Mouse (Mus musculus) forebrain, embryonic 10.5 days (tissue): Measurements from ENCODE around the gene Hjurp. TPM values are rescaled to one million over a fixed set of nuclear protein-coding genes. Genes with fewer than 3 reads are reported as not detected.

Experiments
- DNase-seq: peaks from one replicate; pipeline ENCODE4 v3.0.0-alpha.2; 2017; ENCODE audit warnings: low spot score; ENCODE audit errors: extremely low spot score
- H3K27ac ChIP-seq: fragments of 300-500 bp; sonication (generic); 2 replicates; pipeline ENCODE4 v1.5.1; 2016; ENCODE audit warnings: mild to moderate bottlenecking
- H3K27me3 ChIP-seq: fragments of 300-500 bp; sonication (generic); 2 replicates; pipeline ENCODE4 v1.6.1; 2016; ENCODE audit warnings: mild to moderate bottlenecking; ENCODE audit not compliant: poor library complexity, severe bottlenecking
- H3K36me3 ChIP-seq: fragments of 300-500 bp; sonication (generic); replicated peaks from 2 replicates; pipeline ENCODE4 v1.6.1; 2016; ENCODE audit warnings: mild to moderate bottlenecking, moderate library complexity
- H3K4me1 ChIP-seq: fragments of 300-500 bp; sonication (generic); 2 replicates; pipeline ENCODE4 v1.6.1; 2016
- H3K4me3 ChIP-seq: fragments of 300-500 bp; sonication (generic); 2 replicates; pipeline ENCODE4 v1.5.1; 2016; ENCODE audit warnings: mild to moderate bottlenecking, moderate library complexity
- H3K9me3 ChIP-seq: fragments of 300-500 bp; sonication (generic); 2 replicates; pipeline ENCODE4 v1.6.1; 2016; ENCODE audit warnings: mild to moderate bottlenecking, moderate library complexity
- WGBS: fragments of 180-500 bp; shearing (Covaris S2); methylation state at CpG from one replicate; pipeline ENCODE4 v1.1.7; 2016; 5-methylcytosine and 5-hydroxymethylcytosine counted together
- polyA plus RNA-seq: library from polyadenylated mRNA; unstranded; fragments of >200 nt; fragmentation: Nextera tagmentation; extraction: Ambion mirVana; gene quantifications from 2 replicates; pipeline ENCODE4 v1.2.1, GENCODE M21; 2016

Hjurp gene
- polyA plus RNA-seq, 1 experiment from 2014 or later: 224 TPM

- 63% methylated on average over 8 of the region's 8 CpGs for WGBS
- no peak overlapping the region for H3K27ac ChIP-seq
- peak; percentile 22 for DNase-seq
Observed at GRCm38 (mm10) chr1:88304261-88304985, 27.0 kb upstream of the Hjurp start.

GRCm38 (mm10) chr1:88303762-88304161 is 26.3 kb upstream of the Hjurp start:
- H3K36me3 ChIP-seq: no peaks in the 10 kb centered on the region
- H3K4me3 ChIP-seq: no peak overlapping the region
- peaks cover 98% of the 10 kb centered on the region for H3K9me3 ChIP-seq
- no peak overlapping the region for H3K27ac ChIP-seq
- DNase-seq: no peak
- no peaks in the 10 kb centered on the region for H3K27me3 ChIP-seq
- 71% methylated on average over 6 of the region's 6 CpGs for WGBS
- no peaks in the 10 kb centered on the region for H3K4me1 ChIP-seq

More at GRCm38 (mm10) chr1:88304261-88304985, 27.0 kb upstream of the Hjurp start:
- H3K4me1 ChIP-seq: no peaks in the 10 kb centered on the region
- H3K9me3 ChIP-seq: peaks cover 98% of the 10 kb centered on the region
- H3K36me3 ChIP-seq: no peaks in the 10 kb centered on the region
- H3K27me3 ChIP-seq: no peaks in the 10 kb centered on the region
- H3K4me3 ChIP-seq: no peak overlapping the region

GRCm38 (mm10) chr1:88302057-88302740 is 24.8 kb upstream of the Hjurp start:
- DNase-seq: no peak

GRCm38 (mm10) chr1:88301121-88302014 is 23.9 kb upstream of the Hjurp start:
- H3K27me3 ChIP-seq: no peaks in the 10 kb centered on the region

More at GRCm38 (mm10) chr1:88302057-88302740, 24.8 kb upstream of the Hjurp start:
- no peaks in the 10 kb centered on the region for H3K36me3 ChIP-seq
- H3K27ac ChIP-seq: no peak overlapping the region
- 67% methylated on average over 14 of the region's 14 CpGs for WGBS
- no peaks in the 10 kb centered on the region for H3K4me1 ChIP-seq
- no peak overlapping the region for H3K4me3 ChIP-seq
- H3K9me3 ChIP-seq: peaks cover 97% of the 10 kb centered on the region
- H3K27me3 ChIP-seq: no peaks in the 10 kb centered on the region

GRCm38 (mm10) chr1:88300301-88301050 is 23.0 kb upstream of the Hjurp start:
- H3K4me3 ChIP-seq: no peak overlapping the region
- peak; percentile 28 for DNase-seq
- H3K9me3 ChIP-seq: peaks cover 97% of the 10 kb centered on the region
- H3K27me3 ChIP-seq: no peaks in the 10 kb centered on the region
- H3K27ac ChIP-seq: no peak overlapping the region
- no peaks in the 10 kb centered on the region for H3K4me1 ChIP-seq
- 49% methylated on average over 5 of the region's 5 CpGs for WGBS
- H3K36me3 ChIP-seq: no peaks in the 10 kb centered on the region

More at GRCm38 (mm10) chr1:88301121-88302014, 23.9 kb upstream of the Hjurp start:
- WGBS: 72% methylated on average over 9 of the region's 9 CpGs
- Histone ChIP-seq H3K4me3 (no peak overlapping the region), H3K4me1 (no peaks in the 10 kb centered on the region), H3K36me3 (no peaks in the 10 kb centered on the region), H3K27ac (no peak overlapping the region), H3K9me3 (peaks cover 97% of the 10 kb centered on the region)
- DNase-seq: peak; percentile 25

- Histone ChIP-seq H3K4me1 (no peaks in the 10 kb centered on the region), H3K9me3 (peaks cover 93% of the 10 kb centered on the region), H3K4me3 (no peak overlapping the region), H3K36me3 (no peaks in the 10 kb centered on the region), H3K27ac (no peak overlapping the region), H3K27me3 (no peaks in the 10 kb centered on the region)
- WGBS: 88% methylated on average over 2 of the region's 2 CpGs
- no peak for DNase-seq
Observed at GRCm38 (mm10) chr1:88299529-88299945, 22.1 kb upstream of the Hjurp start.

GRCm38 (mm10) chr1:88298686-88299528 is 21.5 kb upstream of the Hjurp start:
- Histone ChIP-seq H3K9me3 (peaks cover 91% of the 10 kb centered on the region), H3K27me3 (no peaks in the 10 kb centered on the region), H3K4me1 (no peaks in the 10 kb centered on the region), H3K4me3 (no peak overlapping the region), H3K27ac (no peak overlapping the region), H3K36me3 (no peaks in the 10 kb centered on the region)
- WGBS: 64% methylated on average over 4 of the region's 4 CpGs
- peak; percentile 14 for DNase-seq

- Histone ChIP-seq H3K27me3 (no peaks in the 10 kb centered on the region), H3K9me3 (peaks cover 81% of the 10 kb centered on the region), H3K4me3 (no peak overlapping the region), H3K27ac (no peak overlapping the region), H3K4me1 (no peaks in the 10 kb centered on the region), H3K36me3 (no peaks in the 10 kb centered on the region)
- WGBS: 71% methylated on average over 7 of the region's 7 CpGs
- peak; percentile 17 for DNase-seq
Observed at GRCm38 (mm10) chr1:88297480-88298258, 20.2 kb upstream of the Hjurp start.

- no peak overlapping the region for H3K27ac ChIP-seq
- no peaks in the 10 kb centered on the region for H3K4me1 ChIP-seq
- H3K36me3 ChIP-seq: no peaks in the 10 kb centered on the region
- peaks cover 78% of the 10 kb centered on the region for H3K9me3 ChIP-seq
- DNase-seq: peak; percentile 18
- H3K27me3 ChIP-seq: no peaks in the 10 kb centered on the region
- WGBS: 76% methylated on average over 4 of the region's 4 CpGs
- no peak overlapping the region for H3K4me3 ChIP-seq
Observed at GRCm38 (mm10) chr1:88296171-88296920, 18.9 kb upstream of the Hjurp start.

GRCm38 (mm10) chr1:88294650-88295049 is 17.2 kb upstream of the Hjurp start:
- Histone ChIP-seq H3K36me3 (no peaks in the 10 kb centered on the region), H3K27me3 (no peaks in the 10 kb centered on the region), H3K27ac (no peak overlapping the region), H3K4me1 (no peaks in the 10 kb centered on the region), H3K9me3 (peaks cover 78% of the 10 kb centered on the region), H3K4me3 (no peak overlapping the region)
- 20% methylated on average over 1 of the region's 1 CpGs for WGBS
- DNase-seq: no peak
